Mouse (Mus musculus): ENCODE measurements at regions not wholly inside any gene's neighbourhood (a gene's known extent, or its start where the extent isn't known, plus 50 kb on each side); places are given as distances from the start of the nearest gene placed in this dataset.
A peak's percentile ranks its signal among the peaks of the same experiment; 100 is the strongest.

DNA sequence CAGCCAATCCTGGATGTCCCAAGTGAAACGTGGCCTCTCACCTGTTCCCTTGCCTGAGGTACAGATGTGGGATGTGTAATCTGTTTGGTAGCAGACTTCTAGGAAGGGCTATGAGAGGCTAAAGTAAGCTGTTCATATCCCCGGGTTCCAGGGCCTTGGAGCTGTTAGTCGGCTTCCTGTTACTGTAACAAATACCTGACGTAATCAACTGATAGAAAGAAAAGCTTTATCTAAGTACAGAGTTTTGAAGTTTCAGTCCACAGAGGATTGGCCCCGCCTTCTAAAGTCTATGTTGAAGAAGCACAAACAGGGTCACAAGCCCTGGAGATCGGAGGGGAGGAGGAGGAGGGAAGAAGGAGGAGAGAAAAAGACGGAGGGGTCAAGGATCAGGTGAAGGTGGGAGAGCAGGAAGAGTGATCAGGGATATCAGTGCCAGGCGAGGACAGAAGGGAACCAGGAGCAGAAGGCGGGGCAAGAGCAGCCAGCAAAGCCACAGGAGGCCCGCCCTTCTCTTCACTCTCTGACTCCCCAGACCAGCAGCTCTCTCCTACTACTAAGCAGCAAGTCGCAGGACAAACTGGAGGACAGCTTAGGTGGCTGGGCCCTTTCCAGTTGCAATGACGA lies 276.5 kb upstream of the Cdyl start:
- Histone ChIP-seq H3K36me3 (replicated peaks; ENCODE audit: insufficient read depth, low read length) (no peaks in the 10 kb centered on the region), H3K4me2 (ENCODE audit: low read depth, low read length) (peak overlapping the region; percentile 30; the same call in 1 of the 2 replicates), H3K9ac (replicated peaks) (no peak overlapping the region), H3K9me3 (ENCODE audit: low read length) (no peaks in the 10 kb centered on the region), H3K4me1 (ENCODE audit: insufficient read depth) (peaks cover 12% of the 10 kb centered on the region), H3K4me3 (ENCODE audit: low read depth, low read length) (no peak overlapping the region), H3K27ac (ENCODE audit: low read depth) (no peak overlapping the region), H3K27me3 (ENCODE audit: insufficient read depth, low read length) (no peaks in the 10 kb centered on the region)
- ATAC-seq (no peak), DNase-seq (no peak)
- WGBS (ENCODE audit: insufficient replicate concordance): 32% methylated on average over 12 of the region's 12 CpGs
- no peak for TF ChIP-seq EP300 (IDR thresholded peaks at IDR 0.05; ENCODE audit: low read depth)
- TF ChIP-seq CTCF (IDR thresholded peaks at IDR 0.05; ENCODE audit: low read depth): no peak

DNA sequence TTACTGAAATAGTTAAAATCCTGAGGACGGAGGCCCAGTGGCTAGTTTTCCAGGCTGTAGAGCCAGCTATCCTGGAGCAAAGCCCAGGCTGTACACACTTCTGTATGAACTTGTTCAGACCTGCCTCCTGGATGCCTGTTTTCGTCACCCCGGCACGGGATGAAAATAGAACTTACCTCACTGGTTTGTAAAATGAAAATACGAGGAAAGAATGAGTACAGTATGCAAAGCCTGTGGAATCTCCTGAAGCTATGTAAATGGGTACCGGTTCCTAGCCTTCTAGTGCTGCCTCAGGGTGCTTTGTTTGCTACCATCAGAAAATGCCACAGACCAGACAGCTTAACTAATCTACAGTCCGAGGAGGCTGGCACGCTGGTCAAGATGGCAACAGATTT lies 276.0 kb upstream of the Cdyl start:
- peaks cover 12% of the 10 kb centered on the region for H3K4me1 ChIP-seq (ENCODE audit: insufficient read depth)
- no peak overlapping the region for H3K27ac ChIP-seq (ENCODE audit: low read depth)
- TF ChIP-seq EP300 (IDR thresholded peaks at IDR 0.05; ENCODE audit: low read depth) (no peak), CTCF (IDR thresholded peaks at IDR 0.05; ENCODE audit: low read depth) (no peak)

DNA sequence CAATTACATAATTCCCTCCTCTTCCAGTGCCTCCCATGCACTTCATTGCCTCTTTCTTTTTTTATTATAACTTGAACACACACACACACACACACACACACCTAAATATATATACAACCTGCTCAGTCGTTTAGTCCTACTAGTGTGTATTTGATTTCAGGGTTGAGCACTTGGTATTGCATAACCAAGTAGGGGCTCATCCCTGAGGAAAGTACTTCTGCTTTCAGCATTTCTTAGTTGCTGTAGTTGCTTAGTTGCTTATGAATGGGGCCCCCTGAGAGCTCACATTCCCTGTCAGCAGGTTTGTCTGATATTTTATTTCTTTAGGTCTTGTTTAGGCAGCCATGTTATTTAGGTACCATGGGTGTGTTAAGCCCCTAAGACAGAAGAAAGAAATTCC lies 271.3 kb upstream of the Cdyl start:
- Histone ChIP-seq H3K36me3 (replicated peaks; ENCODE audit: insufficient read depth, low read length) (no peaks in the 10 kb centered on the region), H3K9ac (replicated peaks) (no peak overlapping the region), H3K27ac (ENCODE audit: low read depth) (no peak overlapping the region), H3K9me3 (ENCODE audit: low read length) (no peaks in the 10 kb centered on the region), H3K4me1 (ENCODE audit: insufficient read depth) (no peaks in the 10 kb centered on the region), H3K27me3 (ENCODE audit: insufficient read depth, low read length) (no peaks in the 10 kb centered on the region), H3K4me3 (ENCODE audit: low read depth, low read length) (no peak overlapping the region), H3K4me2 (ENCODE audit: low read depth, low read length) (no peak overlapping the region)
- no peak for TF ChIP-seq CTCF (IDR thresholded peaks at IDR 0.05; ENCODE audit: low read depth)
- WGBS (ENCODE audit: insufficient replicate concordance): 38% methylated on average over 1 of the region's 1 CpGs
- DNase-seq (no peak), ATAC-seq (no peak)

More for the DNA sequence above, 276.0 kb upstream of the Cdyl start:
- WGBS (ENCODE audit: insufficient replicate concordance): 52% methylated on average over 8 of the region's 8 CpGs
- H3K36me3 ChIP-seq (replicated peaks; ENCODE audit: insufficient read depth, low read length): no peaks in the 10 kb centered on the region
- no peak overlapping the region for H3K4me3 ChIP-seq (ENCODE audit: low read depth, low read length)
- H3K9me3 ChIP-seq (ENCODE audit: low read length): no peaks in the 10 kb centered on the region
- no peak overlapping the region for H3K9ac ChIP-seq (replicated peaks)
- no peak overlapping the region for H3K4me2 ChIP-seq (ENCODE audit: low read depth, low read length)
- ATAC-seq (peak; percentile 54; the same call in 1 of the 2 replicates), DNase-seq (no peak)
- no peaks in the 10 kb centered on the region for H3K27me3 ChIP-seq (ENCODE audit: insufficient read depth, low read length)

DNA sequence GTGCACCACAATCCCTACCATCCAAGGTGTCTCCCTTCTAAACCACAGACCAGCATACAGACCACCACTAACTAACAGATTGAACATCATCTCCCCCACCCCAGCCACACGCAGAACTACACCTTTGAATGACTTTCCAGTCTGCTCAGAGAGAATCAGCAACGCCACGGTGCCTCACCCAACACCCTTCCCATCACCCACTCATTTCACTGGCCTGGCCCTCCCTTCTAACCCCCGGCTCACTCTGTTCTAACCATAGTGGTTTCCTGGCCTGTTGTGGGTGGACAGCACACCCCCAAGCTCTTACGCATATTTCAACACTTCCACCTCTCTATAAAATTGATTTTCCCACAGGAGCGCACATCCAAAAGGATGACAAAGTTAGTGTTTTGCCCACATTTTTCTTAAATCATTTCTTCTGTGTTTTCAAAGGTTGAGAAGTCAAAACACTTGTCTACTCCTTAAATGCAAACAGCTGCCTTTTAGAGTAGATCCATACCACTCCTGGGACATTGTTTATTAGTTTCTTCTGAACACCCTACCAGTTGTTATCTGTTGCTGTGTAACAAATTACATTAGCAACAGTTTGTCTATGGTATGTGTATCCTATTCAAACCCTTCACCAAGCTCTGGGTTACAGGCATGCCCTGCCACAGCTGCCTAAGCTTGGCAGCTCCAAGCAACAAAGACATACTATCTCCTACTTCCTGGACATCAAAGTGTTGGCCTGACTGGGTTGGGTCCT lies 269.7 kb upstream of the Cdyl start:
- 54% methylated on average over 6 of the region's 6 CpGs for WGBS (ENCODE audit: insufficient replicate concordance)
- H3K4me1 ChIP-seq (ENCODE audit: insufficient read depth): no peaks in the 10 kb centered on the region
- H3K36me3 ChIP-seq (replicated peaks; ENCODE audit: insufficient read depth, low read length): no peaks in the 10 kb centered on the region
- H3K4me2 ChIP-seq (ENCODE audit: low read depth, low read length): no peak overlapping the region
- H3K27ac ChIP-seq (ENCODE audit: low read depth): no peak overlapping the region
- no peak for TF ChIP-seq EP300 (IDR thresholded peaks at IDR 0.05; ENCODE audit: low read depth)
- TF ChIP-seq CTCF (IDR thresholded peaks at IDR 0.05; ENCODE audit: low read depth): no peak
- no peaks in the 10 kb centered on the region for H3K27me3 ChIP-seq (ENCODE audit: insufficient read depth, low read length)
- no peak overlapping the region for H3K4me3 ChIP-seq (ENCODE audit: low read depth, low read length)
- DNase-seq: no peak
- ATAC-seq: no peak
- no peaks in the 10 kb centered on the region for H3K9me3 ChIP-seq (ENCODE audit: low read length)
- no peak overlapping the region for H3K9ac ChIP-seq (replicated peaks)

DNA sequence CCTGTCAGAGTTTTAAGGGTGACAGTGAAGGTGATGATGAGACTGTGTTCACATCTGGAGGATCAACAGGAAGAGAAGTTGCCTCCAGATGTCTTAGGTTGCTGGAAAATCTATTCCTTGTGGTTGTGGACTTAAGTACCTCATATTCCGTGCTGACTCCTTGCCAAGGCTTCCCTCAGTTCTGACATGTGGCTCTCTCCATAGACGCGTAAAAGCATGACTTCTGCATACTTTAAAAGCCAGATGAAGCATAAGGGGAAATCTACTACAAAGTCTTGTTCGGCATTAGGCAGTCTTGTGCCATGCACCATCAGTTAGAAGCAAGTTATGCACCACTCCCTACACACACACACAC lies 269.1 kb upstream of the Cdyl start:
- no peaks in the 10 kb centered on the region for H3K27me3 ChIP-seq (ENCODE audit: insufficient read depth, low read length)
- no peak for DNase-seq
- H3K9me3 ChIP-seq (ENCODE audit: low read length): no peaks in the 10 kb centered on the region
- no peak overlapping the region for H3K4me3 ChIP-seq (ENCODE audit: low read depth, low read length)
- no peak for TF ChIP-seq CTCF (IDR thresholded peaks at IDR 0.05; ENCODE audit: low read depth)
- no peak for TF ChIP-seq EP300 (IDR thresholded peaks at IDR 0.05; ENCODE audit: low read depth)
- H3K36me3 ChIP-seq (replicated peaks; ENCODE audit: insufficient read depth, low read length): no peaks in the 10 kb centered on the region
- WGBS (ENCODE audit: insufficient replicate concordance): 75% methylated on average over 4 of the region's 4 CpGs
- ATAC-seq: no peak
- H3K4me2 ChIP-seq (ENCODE audit: low read depth, low read length): no peak overlapping the region
- H3K4me1 ChIP-seq (ENCODE audit: insufficient read depth): no peaks in the 10 kb centered on the region
- H3K27ac ChIP-seq (ENCODE audit: low read depth): no peak overlapping the region
- H3K9ac ChIP-seq (replicated peaks): no peak overlapping the region

DNA sequence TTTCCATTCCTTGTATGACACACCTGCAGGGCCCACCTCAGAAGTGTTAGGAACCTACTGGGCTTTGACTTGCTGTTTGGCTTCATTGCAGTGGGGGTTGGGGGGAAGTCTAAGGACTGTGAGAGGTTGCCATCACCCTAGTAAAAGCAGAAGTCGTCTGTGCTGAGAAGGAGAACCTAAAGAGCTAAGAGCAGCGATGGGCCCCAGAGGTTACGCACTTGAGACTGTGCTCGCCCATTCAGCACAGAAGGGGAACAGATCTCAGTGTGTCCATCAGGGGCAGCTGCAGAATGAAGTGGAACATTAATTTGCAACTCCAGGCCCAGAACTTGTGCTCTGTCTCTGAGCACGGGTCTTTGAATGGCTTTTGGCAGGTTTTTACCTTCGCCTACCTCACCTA lies 267.5 kb upstream of the Cdyl start:
- Histone ChIP-seq H3K9ac (replicated peaks) (no peak overlapping the region), H3K4me3 (ENCODE audit: low read depth, low read length) (no peak overlapping the region), H3K4me1 (ENCODE audit: insufficient read depth) (no peaks in the 10 kb centered on the region), H3K36me3 (replicated peaks; ENCODE audit: insufficient read depth, low read length) (no peaks in the 10 kb centered on the region), H3K27ac (ENCODE audit: low read depth) (no peak overlapping the region), H3K9me3 (ENCODE audit: low read length) (no peaks in the 10 kb centered on the region), H3K4me2 (ENCODE audit: low read depth, low read length) (no peak overlapping the region), H3K27me3 (ENCODE audit: insufficient read depth, low read length) (no peaks in the 10 kb centered on the region)
- ATAC-seq (no peak), DNase-seq (no peak)
- TF ChIP-seq CTCF (IDR thresholded peaks at IDR 0.05; ENCODE audit: low read depth): no peak
- TF ChIP-seq EP300 (IDR thresholded peaks at IDR 0.05; ENCODE audit: low read depth): no peak
- whole genome bisulfite sequencing (ENCODE audit: insufficient replicate concordance): 71% methylated on average over 6 of the region's 6 CpGs
